Mouse (Mus musculus) thymus, postnatal 14 days (tissue): ENCODE results near the gene Copa.

Experiments
- DNase-seq: peaks from one replicate; pipeline ENCODE4 v3.0.0; 2021

The Copa gene

DNA sequence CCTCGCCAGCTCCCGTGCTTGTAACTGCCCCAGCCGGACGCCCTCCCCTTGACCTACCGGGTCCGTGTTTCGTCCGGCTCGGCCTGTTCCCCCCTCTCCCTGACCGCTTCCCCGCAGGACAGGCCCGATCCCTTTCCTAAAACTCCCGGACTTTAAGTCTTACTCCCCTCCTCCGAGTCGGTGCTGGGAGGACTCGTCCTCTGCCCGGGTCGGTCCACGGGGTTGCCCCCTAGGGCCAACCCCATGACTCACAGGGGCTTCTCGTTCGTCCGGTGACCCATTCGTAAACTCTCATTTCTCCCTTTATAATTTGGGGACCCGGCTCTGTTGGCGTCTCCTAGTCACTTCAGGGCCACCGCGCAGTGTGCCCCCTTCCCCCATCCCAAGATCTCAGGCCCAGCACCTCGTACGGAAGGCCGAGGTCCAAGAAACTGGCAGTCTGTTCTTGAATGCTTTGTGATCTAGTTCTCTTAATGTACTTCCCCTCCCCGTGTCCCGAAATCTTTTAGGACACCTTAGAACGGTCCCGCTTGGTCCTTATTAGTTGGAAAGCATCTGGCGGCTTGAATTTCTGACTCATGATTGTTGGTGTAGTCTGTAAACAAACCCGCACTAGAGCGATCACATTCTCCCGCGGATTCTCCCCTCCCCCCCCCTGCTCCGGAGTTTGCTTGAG is 66.1 kb downstream of the Copa start:
- peak; percentile 61 for DNase-seq

DNA sequence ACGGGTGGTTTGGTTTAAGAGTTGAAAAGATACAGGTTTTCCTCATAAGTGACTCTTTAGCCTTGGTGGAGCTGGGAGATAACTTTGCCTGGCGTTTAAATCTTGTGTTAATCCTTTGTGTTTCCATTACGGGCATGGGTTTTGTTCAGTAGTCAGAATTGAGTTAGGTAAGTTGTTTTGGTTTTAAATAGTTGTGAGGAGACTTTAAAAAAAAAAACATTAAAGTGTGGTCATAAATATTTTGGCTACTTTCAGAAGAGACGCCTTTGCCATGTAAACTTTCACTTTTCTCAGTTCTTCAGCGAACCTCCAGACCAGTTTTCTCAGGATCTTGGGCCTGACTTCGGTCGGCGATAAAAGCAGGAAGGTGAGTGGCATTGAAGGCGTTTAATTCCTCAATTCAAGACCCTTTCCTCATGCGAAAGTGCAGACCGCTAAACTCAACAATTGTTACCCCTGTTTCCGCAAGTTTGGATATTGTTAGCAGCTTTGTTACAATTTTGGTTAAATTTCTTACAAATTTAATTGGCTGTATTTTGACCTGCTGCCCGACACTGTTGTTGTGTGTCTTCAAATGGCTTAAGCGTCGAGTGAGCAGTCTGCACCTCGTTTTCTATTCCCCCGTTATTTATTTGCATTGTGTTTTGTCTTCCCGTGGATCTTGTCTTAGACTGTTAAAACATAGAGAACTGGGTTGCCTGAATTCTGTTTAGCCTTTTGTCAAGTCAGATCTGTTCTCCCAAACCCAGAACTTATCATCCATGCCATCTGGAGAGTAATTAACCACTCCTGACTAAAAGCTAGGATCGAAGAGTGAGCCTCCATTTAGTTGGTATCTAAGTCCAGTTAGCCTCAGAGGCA is 66.9 kb downstream of the Copa start:
- peak; percentile 27 for DNase-seq

DNA sequence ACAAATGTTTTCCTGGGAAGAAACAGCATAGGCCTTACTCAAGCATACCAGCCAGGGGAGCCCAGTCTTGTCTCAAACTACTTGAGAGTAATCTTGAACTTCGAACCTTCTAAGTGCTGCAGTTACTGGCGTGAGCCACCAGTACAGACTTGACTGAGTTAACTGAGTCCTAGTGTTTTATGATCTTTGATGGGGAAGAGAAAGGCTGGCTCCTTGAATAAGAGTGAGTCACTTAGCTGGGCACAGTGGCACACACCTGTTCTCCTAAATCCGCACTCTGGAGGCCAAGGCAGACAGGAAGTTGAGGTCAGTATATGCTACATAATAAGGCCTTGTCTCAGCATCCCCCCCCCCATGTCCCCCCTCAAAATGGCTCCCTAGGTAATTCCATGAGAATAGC is 72.2 kb downstream of the Copa start:
- no peak for DNase-seq

DNA sequence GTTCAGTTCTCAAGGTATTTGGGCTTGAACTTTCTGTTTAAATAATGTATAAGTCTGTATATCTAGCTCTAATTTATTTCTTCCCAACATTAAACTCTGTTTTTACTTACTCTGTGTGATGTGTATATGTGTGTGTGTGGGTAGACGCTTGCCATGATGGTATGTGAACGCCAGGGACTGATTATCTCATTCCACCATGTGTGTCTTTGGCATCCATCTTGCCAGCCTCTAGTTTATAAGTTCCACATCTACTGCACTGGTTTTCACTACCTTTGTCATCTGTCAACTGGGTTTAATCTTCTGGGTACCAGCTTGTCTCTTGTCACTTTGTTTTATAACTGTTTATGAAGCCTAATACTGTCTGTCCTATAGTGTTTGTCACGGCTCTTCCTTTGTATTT is 73.2 kb downstream of the Copa start:
- no peak for DNase-seq

DNA sequence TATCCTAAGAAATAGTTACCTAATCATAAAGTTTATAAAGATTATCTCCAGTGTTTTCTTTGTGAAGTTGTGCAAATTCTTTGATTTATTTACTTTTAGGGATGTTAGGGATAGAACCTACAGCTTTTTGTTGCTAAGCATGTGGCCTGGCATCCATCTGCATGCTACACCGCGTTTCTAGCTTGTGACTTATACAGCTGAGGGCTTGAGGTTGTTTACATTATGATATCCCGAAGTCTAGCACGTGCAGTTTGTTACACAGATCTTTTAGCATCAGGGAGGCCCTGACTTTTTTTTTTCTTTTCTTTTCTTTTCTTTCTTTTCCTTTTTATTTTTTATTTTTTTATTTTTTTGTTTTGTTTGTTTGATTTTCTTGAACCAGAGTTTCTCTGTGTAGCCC is 77.6 kb downstream of the Copa start:
- no peak for DNase-seq

DNA sequence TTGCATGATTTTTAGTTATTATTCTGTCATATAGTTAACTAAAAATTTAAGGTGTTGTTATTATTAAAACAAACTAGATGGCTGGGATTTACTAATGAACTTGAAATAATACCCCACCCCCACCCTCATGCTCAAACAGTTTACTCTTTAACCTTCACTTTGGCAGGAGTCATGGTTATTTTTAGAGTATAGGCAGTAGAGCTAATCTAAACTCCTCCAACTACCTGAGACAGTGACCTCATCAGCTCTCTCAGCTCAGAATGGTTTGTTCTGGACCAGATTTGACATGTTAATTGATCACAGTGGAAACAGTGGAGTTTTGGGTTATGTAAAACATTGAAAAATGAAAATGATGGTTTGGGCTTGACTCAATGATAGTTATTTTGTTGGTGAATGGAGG is 78.2 kb downstream of the Copa start:
- no peak for DNase-seq

DNA sequence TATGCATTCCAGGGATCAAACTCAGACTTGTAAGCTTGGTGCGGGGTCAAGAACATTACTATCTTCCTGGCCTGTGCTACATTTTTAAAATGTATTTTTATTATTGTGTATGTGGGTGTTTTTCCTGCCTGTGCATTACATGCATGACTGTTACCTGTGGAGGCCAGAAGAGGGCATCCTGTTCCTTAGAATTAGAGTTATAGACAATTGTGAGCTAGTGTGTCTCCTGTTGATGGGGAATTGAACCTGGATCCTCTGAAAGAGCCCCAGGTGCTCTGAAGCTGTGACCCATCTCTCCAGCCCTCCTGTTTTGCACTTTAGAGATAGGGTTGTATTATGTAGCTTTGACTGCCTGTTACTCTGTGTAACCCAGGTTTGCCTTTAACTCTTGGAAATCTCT is 79.7 kb downstream of the Copa start:
- DNase-seq: peak; percentile 41

DNA sequence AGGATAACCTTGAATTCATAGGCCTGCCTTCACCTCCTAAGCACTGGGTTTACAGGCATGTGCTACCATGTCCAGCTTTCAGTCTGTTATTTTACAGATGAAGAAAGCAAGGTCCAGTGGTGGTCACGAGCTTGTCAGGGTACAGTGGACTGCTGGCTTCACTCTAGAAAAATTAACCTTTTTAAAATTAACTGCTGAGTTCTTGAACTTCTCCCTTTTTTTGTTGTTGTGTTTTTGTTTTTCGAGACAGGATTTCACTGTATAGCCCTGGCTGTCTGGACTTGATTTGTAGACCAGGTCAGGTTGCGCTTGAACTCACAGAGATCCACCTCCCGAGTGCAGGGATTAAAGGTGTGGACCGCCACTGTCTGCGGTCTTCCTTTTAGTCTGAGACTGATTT is 80.6 kb downstream of the Copa start:
- DNase-seq: no peak

DNA sequence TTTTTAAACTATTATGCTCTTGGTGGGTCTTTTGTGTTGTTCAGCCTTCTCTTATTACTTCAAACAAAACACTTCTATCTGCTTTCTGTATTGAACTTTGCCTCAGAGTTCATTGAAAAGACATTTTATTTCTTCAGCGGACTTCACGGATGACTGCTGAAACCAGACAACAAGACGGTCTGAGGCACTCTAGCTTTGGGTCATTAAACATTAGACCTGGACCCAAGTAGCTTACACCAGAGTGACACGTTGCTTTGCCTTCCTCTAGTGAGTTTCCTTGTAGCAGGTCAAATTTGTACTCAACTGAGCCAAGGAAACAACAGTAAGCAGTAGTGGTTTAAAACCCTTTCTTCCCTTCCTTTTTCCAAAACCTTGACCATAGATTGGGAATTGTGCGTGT is 85.6 kb downstream of the Copa start:
- no peak for DNase-seq

DNA sequence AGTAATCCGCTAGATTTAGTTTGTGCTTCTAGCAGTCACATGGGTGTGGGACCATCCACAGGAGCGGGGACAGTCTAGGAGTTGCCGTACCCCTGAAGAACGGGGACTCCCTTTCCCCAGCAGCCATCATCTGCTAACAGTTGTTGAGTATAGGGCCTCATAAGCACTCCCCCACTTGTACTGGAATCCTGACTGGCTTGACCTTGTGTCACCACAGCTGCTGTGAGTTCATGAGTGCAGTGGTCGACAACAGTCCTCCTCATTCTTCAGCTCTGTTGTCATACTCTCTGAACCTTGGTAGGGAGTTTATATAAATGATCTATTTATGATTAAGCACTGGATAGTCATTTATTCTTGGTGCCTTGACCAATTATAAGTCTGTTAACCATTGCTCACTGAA is 87.5 kb downstream of the Copa start:
- DNase-seq: no peak
